Mouse (Mus musculus): Measurements from ENCODE around the gene Lingo2.

DNA sequence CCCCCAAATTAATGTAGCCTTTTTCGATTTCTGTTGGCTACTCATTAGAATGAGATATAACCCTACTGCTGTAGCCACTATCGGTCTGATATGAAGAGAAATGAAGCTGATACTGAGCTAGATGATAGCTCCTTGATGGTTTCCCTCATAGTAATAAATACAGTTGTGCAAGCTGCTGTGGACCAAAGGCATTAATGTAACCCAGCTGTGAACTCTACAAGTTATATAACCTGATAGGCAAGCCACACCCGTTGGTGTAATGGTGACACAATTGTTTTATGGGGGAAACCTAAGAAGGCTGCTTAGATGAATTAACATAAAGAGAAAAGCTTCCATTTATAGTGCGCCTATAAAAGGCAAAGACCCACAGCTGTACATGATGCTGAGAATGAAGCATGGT lies 856.1 kb downstream of the Lingo2 start:
- TF ChIP-seq CTCF (IDR thresholded peaks at IDR 0.05) (no peak), EP300 (IDR thresholded peaks at IDR 0.05) (no peak)
